Mouse (Mus musculus) lung, adult 2 months (tissue): ENCODE measurements around the gene Ccr8. TPM values are rescaled to one million over a fixed set of nuclear protein-coding genes. Genes with fewer than 3 reads are reported as not detected.

ENCODE experiments used
- DNase-seq: peaks from one replicate; pipeline ENCODE4 v3.0.0; 2022
- H3K4me1 ChIP-seq: fragments of 200-500 bp; 2 replicates; pipeline ENCODE4 v1.6.1; 2011; ENCODE audit warnings: low read length; ENCODE audit not compliant: control insufficient read depth, insufficient read depth
- H3K4me3 ChIP-seq: fragments of 200-500 bp; replicated peaks from 2 replicates; pipeline ENCODE3; 2011; ENCODE audit warnings: low read depth, mild to moderate bottlenecking, control low read depth, low read length; ENCODE audit errors: extremely low read depth
- CTCF ChIP-seq: fragments of 200-500 bp; IDR thresholded peaks from 2 replicates; pipeline ENCODE4 v1.5.1; 2011; ENCODE audit warnings: mild to moderate bottlenecking, low read length, control low read depth; ENCODE audit not compliant: insufficient read depth
- POLR2A ChIP-seq: fragments of 200-500 bp; IDR thresholded peaks from 2 replicates; pipeline ENCODE4 v1.6.1; 2011; ENCODE audit warnings: low read depth, mild to moderate bottlenecking, control low read depth, low read length, borderline replicate concordance; ENCODE audit errors: extremely low read depth
- WGBS: fragments of 180-500 bp; shearing (Covaris S2); methylation state at CpG from one replicate; pipeline ENCODE4 v1.1.7; 2018; 5-methylcytosine and 5-hydroxymethylcytosine counted together
- polyA plus RNA-seq: library from polyadenylated mRNA; depleted of rRNA; stranded (reverse); fragments of >200 nt; gene quantifications from 2 replicates; pipeline ENCODE4 v1.2.3, GENCODE M21; 2012; rRNA removed

Ccr8 gene
- polyA plus RNA-seq, 1 experiment = 1.5 TPM

- H3K4me3 ChIP-seq = no peak overlapping the region
- WGBS = 82% methylated on average over 13 of the region's 13 CpGs
- no peaks in the 10 kb centered on the region for H3K4me1 ChIP-seq
- no peak for TF ChIP-seq CTCF
- no peak for TF ChIP-seq POLR2A
- no peak for DNase-seq
These were observed 52.6 kb downstream of the Ccr8 start for GRCm38 (mm10) chr9:120144474-120144873.

Other genes starting within 250 kb of the Ccr8 start
- gene Wdr48, start 197.2 kb upstream of the Ccr8 start, polyA plus RNA-seq = 35.9 and 47.3 TPM in 2 replicates
- gene Gorasp1, start 154.5 kb upstream of the Ccr8 start, polyA plus RNA-seq = 15.7 and 16.2 TPM in 2 replicates
- gene Ttc21a, start 154.5 kb upstream of the Ccr8 start, polyA plus RNA-seq = 9.5 and 11.4 TPM in 2 replicates
- gene Csrnp1, start 107.5 kb upstream of the Ccr8 start, polyA plus RNA-seq = 53.3 and 110 TPM in 2 replicates
- gene Xirp1, start 68.5 kb upstream of the Ccr8 start, polyA plus RNA-seq = 0.62 and 2.7 TPM in 2 replicates
- gene Cx3cr1, start 22.2 kb upstream of the Ccr8 start, polyA plus RNA-seq = 8.4 and 10.9 TPM in 2 replicates
- gene Slc25a38, start 18.3 kb downstream of the Ccr8 start, polyA plus RNA-seq = 34.2 and 41.9 TPM in 2 replicates
- 1,383 and 1,388 TPM in 2 replicates for gene Rpsa, start 35.6 kb downstream of the Ccr8 start, polyA plus RNA-seq
- gene Mobp, start 57.6 kb downstream of the Ccr8 start, polyA plus RNA-seq = not detected in 2 replicates
- 5.9 and 9.0 TPM in 2 replicates for gene Myrip, start 209.4 kb downstream of the Ccr8 start, polyA plus RNA-seq